Mouse (Mus musculus) embryonic facial prominence, embryonic 14.5 days (tissue): ENCODE data around the gene BC048403. TPM values are rescaled to one million over a fixed set of nuclear protein-coding genes. Genes with fewer than 3 reads are reported as not detected.
A peak's percentile ranks its signal among the peaks of the same experiment; 100 is the strongest.

Experiments
- ATAC-seq: fragments of 200-750 bp; cut with Nextera tagmentation; 2 replicates; pipeline ENCODE4 v1.8.0; 2017; ENCODE audit warnings: low read depth, moderate number of reproducible peaks, moderate TSS enrichment
- DNase-seq: peaks from one replicate; pipeline ENCODE4 v3.0.0-alpha.2; 2015; ENCODE audit warnings: low spot score
- H3K27ac ChIP-seq: fragments of 300-500 bp; sonication (generic); replicated peaks from 2 replicates; pipeline ENCODE4 v1.5.1; 2014; ENCODE audit warnings: low read depth, mild to moderate bottlenecking, low read length, moderate library complexity
- H3K27me3 ChIP-seq: fragments of 300-500 bp; sonication (generic); replicated peaks from 2 replicates; pipeline ENCODE4 v1.6.1; 2014; ENCODE audit warnings: low read length; ENCODE audit not compliant: control insufficient read depth, insufficient read depth
- H3K36me3 ChIP-seq: fragments of 300-500 bp; sonication (generic); 2 replicates; pipeline ENCODE4 v1.6.1; 2014; ENCODE audit warnings: low read length, mixed read lengths; ENCODE audit not compliant: control insufficient read depth, insufficient read depth
- H3K4me1 ChIP-seq: fragments of 300-500 bp; sonication (generic); 2 replicates; pipeline ENCODE4 v1.6.1; 2014; ENCODE audit warnings: antibody characterized with exemption, low read length; ENCODE audit not compliant: control insufficient read depth, insufficient read depth
- H3K4me2 ChIP-seq: fragments of 300-500 bp; sonication (generic); 2 replicates; pipeline ENCODE4 v1.6.1; 2014; ENCODE audit warnings: low read depth, mild to moderate bottlenecking, low read length, moderate library complexity, mixed read lengths
- H3K4me3 ChIP-seq: fragments of 300-500 bp; sonication (generic); 2 replicates; pipeline ENCODE4 v1.5.1; 2014; ENCODE audit warnings: low read depth, mild to moderate bottlenecking, low read length
- H3K9ac ChIP-seq: fragments of 300-500 bp; sonication (generic); 2 replicates; pipeline ENCODE4 v1.6.1; 2014; ENCODE audit warnings: low read depth, mild to moderate bottlenecking, low read length, moderate library complexity, mixed read lengths
- H3K9me3 ChIP-seq: fragments of 300-500 bp; sonication (generic); 2 replicates; pipeline ENCODE4 v1.6.1; 2016; ENCODE audit warnings: low read length; ENCODE audit not compliant: control insufficient read depth
- WGBS: fragments of 180-500 bp; shearing (Covaris S2); extraction: QIAGEN DNeasy Blood & Tissue Kit; methylation state at CpG from one replicate; pipeline ENCODE4 v1.1.7; 2014; 5-methylcytosine and 5-hydroxymethylcytosine counted together
- polyA plus RNA-seq: library from polyadenylated mRNA; unstranded; fragments of >200 nt; fragmentation: Nextera tagmentation; extraction: Ambion mirVana; gene quantifications from 2 replicates; pipeline ENCODE4 v1.2.1, GENCODE M21; 2014

BC048403 gene
- polyA plus RNA-seq, 1 experiment from 2014 or later = 2.9 TPM

- ATAC-seq (no peak), DNase-seq (no peak)
- Histone ChIP-seq H3K27ac (no peak overlapping the region), H3K9ac (no peak overlapping the region), H3K4me3 (no peak overlapping the region), H3K4me2 (no peak overlapping the region), H3K36me3 (peaks cover 39% of the 10 kb centered on the region), H3K27me3 (no peaks in the 10 kb centered on the region), H3K9me3 (no peaks in the 10 kb centered on the region), H3K4me1 (no peaks in the 10 kb centered on the region)
- WGBS = 61% methylated on average over 6 of the region's 6 CpGs
These were observed 50.3 kb downstream of the BC048403 start for GRCm38 (mm10) chr10:121790078-121790477.

GRCm38 (mm10) chr10:121792661-121793060, 52.9 kb downstream of the BC048403 start:
- no peaks in the 10 kb centered on the region for H3K27me3 ChIP-seq
- H3K4me2 ChIP-seq = no peak overlapping the region
- peaks cover 36% of the 10 kb centered on the region for H3K36me3 ChIP-seq
- no peaks in the 10 kb centered on the region for H3K9me3 ChIP-seq
- ATAC-seq = no peak
- 90% methylated on average over 17 of the region's 17 CpGs for WGBS
- no peak for DNase-seq
- no peak overlapping the region for H3K4me3 ChIP-seq
- no peaks in the 10 kb centered on the region for H3K4me1 ChIP-seq
- H3K27ac ChIP-seq = no peak overlapping the region
- H3K9ac ChIP-seq = no peak overlapping the region

GRCm38 (mm10) chr10:121794486-121794885, 54.7 kb downstream of the BC048403 start:
- Histone ChIP-seq H3K4me2 (no peak overlapping the region), H3K27ac (no peak overlapping the region), H3K9ac (no peak overlapping the region), H3K36me3 (peaks cover 38% of the 10 kb centered on the region), H3K9me3 (no peaks in the 10 kb centered on the region), H3K27me3 (no peaks in the 10 kb centered on the region), H3K4me3 (no peak overlapping the region), H3K4me1 (no peaks in the 10 kb centered on the region)
- ATAC-seq (no peak), DNase-seq (no peak)
- WGBS = 91% methylated on average over 12 of the region's 12 CpGs

DNA sequence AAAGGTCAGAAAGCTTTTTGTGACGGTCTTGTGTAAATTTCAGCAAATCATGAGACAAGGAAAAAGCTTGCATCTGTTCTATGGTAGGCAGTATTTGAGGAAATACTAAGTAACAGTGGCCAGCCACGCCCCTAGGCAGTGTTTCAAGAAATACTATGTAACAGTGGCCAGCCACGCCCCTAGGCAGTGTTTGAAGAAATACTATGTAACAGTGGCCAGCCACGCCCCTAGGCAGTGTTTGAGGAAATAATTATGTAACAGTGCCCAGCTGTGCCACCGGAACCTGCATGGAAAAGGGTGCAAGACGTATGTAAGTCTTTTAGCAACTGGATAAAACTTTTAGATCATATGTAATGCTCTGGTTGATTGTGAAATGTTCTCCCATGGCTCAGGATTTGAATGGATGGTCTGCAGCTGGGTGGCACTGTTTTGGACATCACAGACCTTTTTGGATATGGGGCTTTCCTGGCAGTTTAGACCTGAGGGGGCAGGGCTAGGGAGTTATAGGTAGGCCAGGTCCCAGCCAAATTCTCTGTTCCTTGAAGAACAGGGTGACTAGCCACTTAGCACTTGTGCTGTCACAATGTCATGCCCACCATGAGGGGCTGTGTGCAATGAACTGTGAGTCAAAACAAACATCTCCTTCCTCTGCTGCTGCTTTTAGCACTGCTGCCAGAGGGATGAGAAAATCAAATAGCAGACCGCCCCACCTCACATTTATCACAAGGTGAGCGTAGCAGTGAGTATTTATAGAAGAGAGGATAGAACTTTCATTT, 56.5 kb downstream of the BC048403 start:
- Histone ChIP-seq H3K9ac (no peak overlapping the region), H3K27ac (no peak overlapping the region), H3K4me3 (no peak overlapping the region), H3K27me3 (no peaks in the 10 kb centered on the region), H3K4me1 (no peaks in the 10 kb centered on the region), H3K9me3 (no peaks in the 10 kb centered on the region), H3K36me3 (peaks cover 41% of the 10 kb centered on the region), H3K4me2 (no peak overlapping the region)
- 68% methylated on average over 8 of the region's 8 CpGs for WGBS
- ATAC-seq (no peak), DNase-seq (peak; percentile 40)

- no peaks in the 10 kb centered on the region for H3K9me3 ChIP-seq
- H3K27me3 ChIP-seq = no peaks in the 10 kb centered on the region
- no peak overlapping the region for H3K9ac ChIP-seq
- no peak overlapping the region for H3K4me2 ChIP-seq
- DNase-seq (no peak), ATAC-seq (no peak)
- H3K4me3 ChIP-seq = no peak overlapping the region
- H3K27ac ChIP-seq = no peak overlapping the region
- no peaks in the 10 kb centered on the region for H3K4me1 ChIP-seq
- WGBS = 90% methylated on average over 13 of the region's 13 CpGs
- H3K36me3 ChIP-seq = peaks cover 41% of the 10 kb centered on the region
These were observed 60.3 kb downstream of the BC048403 start for GRCm38 (mm10) chr10:121800041-121800440.

Other genes with a start within 250 kb of the BC048403 start
- 28.6 and 32.4 TPM in 2 replicates for gene Tbk1, start 153.2 kb upstream of the BC048403 start, polyA plus RNA-seq
- 54.9 and 62.5 TPM in 2 replicates for gene Xpot, start 113.6 kb upstream of the BC048403 start, polyA plus RNA-seq
- 1.7 and 2.2 TPM in 2 replicates for gene D930020B18Rik, start 98.3 kb upstream of the BC048403 start, polyA plus RNA-seq